Mouse (Mus musculus): ENCODE measurements around the gene Nupl2.

Nupl2 gene

DNA sequence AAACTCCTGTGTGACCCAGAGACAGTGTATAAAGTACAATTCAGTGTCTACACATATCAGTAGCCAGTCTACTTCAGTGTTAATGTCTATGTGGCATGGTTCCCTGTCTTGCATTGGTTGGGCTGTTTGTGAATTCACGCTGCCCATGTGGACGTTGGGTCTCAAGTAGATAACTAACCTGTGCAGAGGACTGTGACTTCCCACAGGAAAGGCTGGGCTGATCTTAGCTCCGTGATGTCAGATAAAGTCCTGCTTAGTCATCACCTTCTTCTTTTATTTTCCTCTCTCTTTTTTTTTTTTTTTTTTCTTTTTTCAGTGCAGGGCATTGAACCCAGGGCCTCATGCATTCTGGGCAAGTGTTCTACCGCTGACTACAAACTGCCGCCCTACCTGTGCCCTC, 43.7 kb downstream of the Nupl2 start:
- no peak for DNase-seq (ENCODE audit: low read depth, low spot score)

DNA sequence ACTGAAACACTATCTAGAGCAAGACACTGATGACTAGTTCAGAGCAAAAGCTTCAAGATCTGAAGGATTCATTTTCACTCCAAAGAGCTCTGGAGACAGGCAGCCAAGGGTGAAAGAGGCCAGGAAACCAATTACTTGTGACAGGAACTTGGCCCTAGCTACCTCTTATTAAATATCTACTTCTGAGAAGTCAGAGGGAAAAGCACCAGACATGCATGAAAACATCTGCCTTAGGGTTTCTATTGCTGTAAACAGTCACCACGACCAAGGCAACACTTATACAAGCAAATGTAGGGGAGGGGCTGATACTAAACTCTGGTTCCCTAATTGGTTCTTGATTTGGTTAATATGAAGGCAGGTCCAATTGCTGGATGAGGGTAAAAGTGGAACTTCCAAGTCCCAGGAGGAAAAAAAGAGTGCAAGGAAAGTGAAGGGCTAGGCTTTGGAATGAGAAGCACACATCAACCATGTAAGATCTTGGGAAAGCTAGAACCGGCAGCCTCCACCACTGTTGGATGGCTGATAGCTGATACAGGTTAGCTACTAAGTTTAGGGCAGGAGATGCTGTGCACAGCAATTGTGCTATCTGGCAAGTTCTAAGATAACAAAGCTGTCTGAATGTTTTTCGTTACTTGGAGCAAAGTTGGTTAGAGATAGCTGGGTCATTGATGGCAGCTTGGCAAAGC, 49.2 kb downstream of the Nupl2 start:
- no peak for DNase-seq (ENCODE audit: low read depth, low spot score)

DNA sequence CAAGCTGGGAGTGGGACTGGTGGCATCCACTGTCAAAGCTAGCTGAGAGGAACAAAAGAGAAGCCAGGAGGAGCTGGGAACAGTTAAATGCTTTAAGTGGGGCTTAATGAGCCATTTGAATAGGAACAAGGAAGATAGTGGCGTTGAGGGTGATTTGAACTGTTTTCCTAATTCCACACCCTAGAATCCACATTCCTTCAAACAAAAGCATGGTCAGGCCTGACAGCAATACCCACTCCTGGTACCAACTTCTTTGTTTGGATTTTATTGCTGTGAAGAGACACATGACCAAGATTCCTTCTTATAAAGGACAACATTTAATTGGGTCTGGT, 49.8 kb downstream of the Nupl2 start:
- peak; percentile 90 for DNase-seq (ENCODE audit: low read depth, low spot score)

DNA sequence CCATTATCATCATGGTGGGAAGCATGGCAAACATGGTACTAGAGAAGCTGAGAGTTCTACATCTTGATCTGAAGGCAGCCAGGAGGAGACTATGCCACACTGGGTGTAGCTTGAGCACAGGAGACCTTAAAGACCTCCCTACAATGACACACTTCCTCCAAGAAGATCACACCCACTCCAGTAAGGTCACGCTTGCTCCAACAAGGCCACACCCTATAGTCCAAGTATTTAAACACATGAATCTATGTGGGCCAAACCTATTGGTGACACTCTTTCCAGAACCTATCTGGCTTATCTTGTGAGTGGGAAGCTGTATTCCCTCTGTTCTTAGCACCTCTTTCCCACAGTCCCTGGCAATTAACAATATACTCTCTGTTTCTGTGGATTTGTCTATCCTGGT, 50.1 kb downstream of the Nupl2 start:
- DNase-seq (ENCODE audit: low read depth, low spot score) = no peak

All from R1 (cell line).